Mouse (Mus musculus) olfactory bulb, adult 2 months (tissue): ENCODE measurements around the gene Socs1.

ENCODE experiments used
- CTCF ChIP-seq: fragments of 200-500 bp; IDR thresholded peaks from 2 replicates; pipeline ENCODE4 v1.5.1; 2012; ENCODE audit warnings: low read depth, mild to moderate bottlenecking, low read length, moderate library complexity; ENCODE audit not compliant: insufficient read depth
- POLR2A ChIP-seq: fragments of 200-500 bp; IDR thresholded peaks from 2 replicates; pipeline ENCODE4 v1.6.1; 2012; ENCODE audit warnings: mild to moderate bottlenecking, low read depth, low read length, moderate library complexity; ENCODE audit not compliant: insufficient read depth

GRCm38 (mm10) chr16:10739854-10740398 lies 45.4 kb downstream of the Socs1 start:
- TF ChIP-seq CTCF (no peak), POLR2A (no peak)
